Mouse (Mus musculus) testis, postnatal 14 days (tissue): ENCODE measurements around the gene Olfr1218.
"Not testable (repeated sequence)": the region's sequence is repeated elsewhere in the genome, so short reads cannot be mapped to it uniquely, and the experiment has no call there.

Experiments used
- DNase-seq: peaks from one replicate; pipeline ENCODE4 v3.0.0; 2021; ENCODE audit warnings: low spot score

Gene Olfr1218

DNA sequence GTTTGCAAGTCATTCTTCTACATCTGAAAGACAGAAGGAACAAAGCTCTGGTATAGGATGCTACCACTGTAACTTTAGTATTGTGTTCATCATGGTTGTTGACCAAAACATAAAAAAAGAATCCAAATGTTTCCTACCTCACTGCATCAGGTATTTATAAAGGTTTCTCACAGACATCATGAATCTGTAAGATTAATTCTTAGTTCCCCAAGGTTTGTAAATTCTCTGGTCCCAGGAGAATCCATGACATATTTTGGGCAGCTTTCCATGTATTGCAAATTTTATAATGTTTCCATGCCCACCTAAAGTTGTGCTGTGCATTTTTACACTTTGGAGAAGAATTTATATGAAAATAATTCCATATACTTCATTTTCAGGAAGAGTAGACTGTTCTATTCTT, at the start of gene Olfr1218:
Gene Olfr1218, minus strand, starts transcription at position 101 of the 400 bp plus-strand sequence.
- no peak for DNase-seq

DNA sequence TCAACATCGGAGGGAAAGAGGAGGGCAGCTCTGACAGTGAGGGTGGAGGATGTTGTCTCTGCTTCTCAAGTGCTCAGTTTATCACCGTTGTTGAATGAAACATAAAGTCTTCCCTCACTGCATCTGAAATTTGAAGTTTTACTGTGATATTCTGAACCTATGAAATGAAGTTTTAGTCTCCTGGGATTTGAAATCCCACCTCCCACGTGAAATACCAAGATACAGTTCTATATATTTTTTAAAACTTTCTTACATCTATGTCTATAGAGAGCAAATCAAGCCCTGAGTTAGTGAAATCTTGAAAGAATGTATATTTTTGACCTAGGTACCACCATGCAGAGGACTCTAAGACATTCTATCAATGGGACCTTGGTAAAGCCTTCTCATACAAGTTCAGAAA, 45.7 kb upstream of the Olfr1218 start, which contains the start of gene Olfr1220:
Gene Olfr1220, minus strand, starts transcription at position 101 of the 400 bp plus-strand sequence.
- DNase-seq: no peak

DNA sequence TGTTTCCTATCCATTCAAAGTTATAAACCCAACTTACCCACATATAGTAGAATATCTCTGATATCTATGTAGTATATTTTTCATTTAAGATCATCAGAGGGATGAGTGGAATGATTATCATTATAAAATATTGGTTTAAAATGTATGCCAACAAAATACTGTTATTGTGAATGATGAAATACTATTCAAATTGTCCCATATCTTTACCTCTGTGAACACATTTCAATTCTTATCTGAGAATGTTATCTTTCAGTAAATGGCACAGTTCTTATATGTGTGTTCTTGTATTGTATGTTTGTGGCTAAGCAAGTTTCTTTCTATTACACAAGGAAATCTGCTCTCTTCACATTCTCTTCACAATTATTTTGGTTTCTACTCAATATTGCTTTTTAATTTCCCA, 44.7 kb upstream of the Olfr1218 start:
- no peak for DNase-seq

DNA sequence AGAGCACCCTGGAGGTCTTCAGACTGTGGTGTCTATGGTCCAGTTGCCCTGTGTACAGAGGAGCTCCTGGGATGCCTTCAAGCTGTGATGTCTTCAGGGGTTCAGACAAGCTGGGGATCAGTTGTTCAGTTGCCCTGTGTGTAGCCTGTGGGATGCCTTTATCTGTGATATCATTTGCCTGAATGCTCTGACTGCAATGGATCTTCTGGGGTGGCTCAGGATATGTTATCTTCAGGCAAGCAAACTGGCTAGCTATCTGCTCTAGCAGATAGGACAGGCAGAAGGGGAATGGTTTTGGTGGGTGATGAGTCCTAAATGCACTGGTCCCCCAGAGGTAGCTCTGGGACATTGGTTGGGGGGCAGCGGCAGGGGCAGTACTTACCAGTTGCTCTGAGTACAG, 32.9 kb upstream of the Olfr1218 start:
- no peak for DNase-seq

DNA sequence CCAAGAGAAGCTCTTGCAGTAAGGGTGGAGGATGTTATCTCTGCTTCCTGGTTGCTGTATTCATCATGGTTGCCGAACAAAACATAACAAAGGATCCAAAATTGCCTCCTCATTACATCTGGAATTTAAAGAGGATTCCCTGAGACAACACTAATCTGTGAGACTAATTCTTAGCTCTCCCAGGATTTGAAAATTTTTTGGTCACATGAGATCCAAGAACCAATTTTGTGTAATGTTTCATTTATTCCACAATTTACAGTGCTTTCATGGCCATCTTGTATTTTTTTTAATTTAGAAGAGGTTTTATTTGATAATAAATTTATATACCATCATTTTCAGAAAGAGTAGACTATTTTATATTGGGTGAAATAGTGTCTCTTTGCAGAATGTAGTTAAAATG, 22.4 kb upstream of the Olfr1218 start, which contains the start of gene Olfr1219:
Gene Olfr1219, minus strand, starts transcription at position 101 of the 400 bp plus-strand sequence.
- DNase-seq: no peak

DNA sequence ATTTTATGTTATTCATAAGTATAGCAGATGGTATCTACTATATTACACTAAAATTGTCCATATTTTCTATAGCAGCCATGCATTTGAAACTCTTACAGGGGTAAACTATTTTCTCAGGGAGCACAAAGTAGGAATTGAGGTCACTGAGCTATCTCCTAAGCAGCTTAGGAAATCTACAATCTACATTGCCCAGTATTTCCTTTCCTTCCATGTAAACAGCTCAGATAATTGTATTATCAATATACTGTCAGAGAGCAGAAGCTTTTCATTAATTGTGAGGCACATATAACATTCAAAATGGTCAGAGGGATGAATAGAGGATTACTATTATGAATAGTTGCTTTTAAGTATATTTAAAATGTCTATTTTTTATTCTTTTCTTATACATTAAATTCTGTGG, 20.5 kb upstream of the Olfr1218 start:
- DNase-seq: no peak

DNA sequence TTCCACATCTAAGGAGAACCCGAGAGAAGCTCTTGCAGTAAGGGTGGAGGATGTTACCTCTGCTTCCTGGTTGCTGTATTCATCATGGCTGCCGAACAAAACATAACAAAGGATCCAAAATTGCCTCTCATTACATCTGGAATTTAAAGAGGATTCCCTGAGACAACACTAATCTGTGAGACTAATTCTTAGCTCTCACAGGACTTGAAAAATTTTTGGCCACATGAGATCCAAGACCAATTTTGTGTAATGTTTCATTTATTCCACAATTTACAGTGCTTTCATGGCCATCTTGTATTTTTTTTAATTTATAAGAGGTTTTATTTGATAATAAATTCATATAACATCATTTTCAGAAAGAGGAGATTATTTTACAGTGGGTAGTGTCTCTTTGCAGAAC, 29.0 kb downstream of the Olfr1218 start, which contains the start of gene Olfr1217:
Gene Olfr1217, minus strand, starts transcription at position 101 of the 400 bp plus-strand sequence.
- no peak for DNase-seq

DNA sequence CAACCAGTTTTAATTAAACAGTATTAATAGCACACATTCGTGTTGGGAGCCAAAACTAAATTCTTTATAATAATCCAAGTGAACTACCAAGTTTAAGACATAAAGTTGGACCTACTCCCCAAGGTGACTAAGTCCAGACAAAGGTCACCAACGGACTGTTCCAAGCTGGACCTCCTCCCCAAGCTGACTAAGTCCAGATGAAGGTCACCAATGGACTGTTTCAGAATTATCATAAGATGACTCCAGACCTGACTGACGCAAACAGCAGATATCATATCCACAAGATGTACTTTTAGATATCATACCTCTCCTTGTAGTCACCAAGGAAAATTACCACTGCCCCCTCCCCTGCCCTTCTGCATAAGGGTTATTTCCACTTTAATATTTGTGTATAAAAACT, 39.6 kb downstream of the Olfr1218 start:
- not testable (repeated sequence) for DNase-seq

DNA sequence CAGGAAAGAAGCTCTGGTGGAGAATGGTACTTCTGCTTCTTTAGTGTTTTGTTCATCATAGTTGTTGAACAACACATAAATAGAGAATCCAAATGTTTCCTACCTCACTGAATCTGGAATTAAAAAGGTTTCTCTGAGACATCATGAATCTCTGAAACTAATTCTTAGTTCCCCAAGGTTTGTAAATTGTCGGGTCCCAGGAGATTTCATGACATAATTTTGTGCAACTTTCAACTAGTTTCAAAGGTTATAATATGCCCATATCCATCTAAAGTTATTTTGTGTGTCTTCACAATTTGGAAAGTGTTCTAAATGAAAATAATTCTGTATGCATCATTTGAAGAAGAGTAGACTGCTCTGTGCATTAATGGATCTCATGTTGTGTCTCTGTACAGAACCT, 42.7 kb downstream of the Olfr1218 start, which contains the start of gene Olfr1216:
Gene Olfr1216, minus strand, starts transcription at position 101 of the 400 bp plus-strand sequence.
- no peak for DNase-seq

DNA sequence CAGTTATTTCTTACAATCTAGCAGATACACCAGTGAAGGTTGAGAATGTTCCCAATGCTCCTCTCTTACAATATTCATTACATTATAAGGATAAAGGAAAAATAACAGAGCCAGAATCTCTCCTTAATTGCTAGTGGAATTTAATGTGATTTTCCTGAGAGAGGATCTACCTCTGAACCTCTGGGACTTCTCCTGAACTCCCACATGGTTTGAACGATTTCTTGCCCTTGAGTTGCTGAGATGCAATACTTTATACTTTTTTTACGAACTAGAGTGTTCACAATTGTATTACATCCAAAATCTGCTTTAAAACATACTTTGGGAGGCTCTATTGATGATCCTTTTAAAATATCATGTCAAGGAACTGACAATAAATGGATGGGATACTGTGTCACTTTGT, 54.1 kb downstream of the Olfr1218 start, which contains the start of gene Olfr1215:
Gene Olfr1215, minus strand, starts transcription at position 101 of the 400 bp plus-strand sequence.
- no peak for DNase-seq
